Mouse (Mus musculus) right cerebral cortex, postnatal 25 days (tissue): ENCODE measurements at regions not wholly inside any gene's neighbourhood (a gene's known extent, or its start where the extent isn't known, plus 50 kb on each side); places are given as distances from the start of the nearest gene placed in this dataset.

Experiments
- DNase-seq: peaks from one replicate; pipeline ENCODE4 v3.0.0; 2022

DNA sequence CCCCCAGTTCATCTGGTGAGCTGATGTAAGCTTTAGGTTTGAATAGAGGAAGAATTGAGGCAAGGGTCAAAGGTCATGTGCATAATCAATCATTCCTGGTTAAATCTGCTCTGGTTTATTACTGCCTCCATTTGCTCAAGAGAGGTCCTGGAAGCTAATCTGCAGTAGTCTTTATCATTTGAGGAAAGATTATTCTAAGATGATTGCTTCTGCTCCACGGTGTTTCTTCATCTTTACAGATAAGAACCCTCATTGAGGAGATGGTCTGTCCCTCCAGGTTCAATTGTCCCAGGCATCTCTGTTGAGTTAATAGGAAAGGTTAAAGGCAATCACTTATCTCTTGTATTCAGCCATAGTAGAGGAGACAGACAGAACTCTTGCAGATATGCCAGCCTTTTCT lies 3557.5 kb upstream of the Gm6569 start:
- DNase-seq, result no peak

DNA sequence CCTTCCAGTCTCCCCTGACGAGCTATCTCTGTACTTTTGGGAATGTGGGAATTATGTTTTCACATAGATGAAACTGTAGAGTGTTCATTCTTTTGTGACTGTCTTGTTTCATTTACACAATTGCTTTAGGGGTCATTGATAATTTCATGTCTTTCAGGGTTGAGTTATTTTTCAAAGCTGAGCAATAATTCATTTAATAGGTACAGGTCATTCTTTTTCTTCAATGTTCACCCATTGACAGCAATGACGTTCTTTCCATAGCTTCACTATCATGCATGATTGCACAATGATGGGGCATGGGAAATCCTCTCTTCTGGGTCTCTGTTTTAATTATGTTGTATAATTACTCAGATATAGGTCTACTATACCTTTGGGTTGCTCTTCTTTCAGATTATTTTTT lies 3512.6 kb upstream of the Gm6569 start:
- no peak for DNase-seq

DNA sequence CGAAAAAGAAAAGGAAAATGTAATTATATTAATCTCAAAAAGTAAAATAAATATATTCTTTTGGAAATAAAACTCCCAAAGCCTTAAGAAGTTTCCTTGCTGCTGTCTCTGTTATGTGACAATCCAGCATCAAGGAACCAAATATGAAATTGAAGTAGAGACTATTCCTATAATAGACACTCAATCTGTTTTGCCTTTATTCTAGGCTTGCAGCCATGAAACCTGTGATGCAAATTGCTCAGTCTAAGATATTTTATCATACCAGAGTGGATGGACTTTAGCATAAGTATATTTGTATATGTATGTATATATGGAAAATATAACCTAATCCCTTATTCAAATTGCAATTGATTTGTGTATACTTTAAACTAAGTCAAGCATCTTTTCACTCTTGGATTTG lies 3495.1 kb upstream of the Gm6569 start:
- DNase-seq, result no peak

- no peak for DNase-seq
Observed at GRCm38 (mm10) chr15:70341401-70341800, 3493.0 kb upstream of the Gm6569 start.

DNA sequence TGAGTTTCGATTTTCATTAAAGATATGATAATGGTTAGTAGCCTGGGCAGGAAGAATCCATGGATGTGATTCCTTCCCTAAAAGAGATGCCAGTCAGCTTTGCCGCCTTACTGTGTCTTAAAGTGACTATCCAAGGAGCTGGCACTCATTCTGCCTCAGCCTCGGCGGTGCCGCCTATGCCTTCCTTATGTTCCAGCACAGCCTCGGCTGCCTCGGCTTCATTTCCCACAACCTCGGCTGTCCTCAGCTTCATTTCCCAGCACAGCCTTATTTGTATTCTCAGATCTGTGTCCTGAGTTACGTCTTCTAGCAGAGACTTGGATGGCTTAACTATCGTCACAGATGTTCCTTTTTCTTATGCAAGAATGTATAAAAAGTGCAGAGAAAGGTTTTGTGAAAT lies 3476.4 kb upstream of the Gm6569 start:
- DNase-seq, result peak; percentile 47

DNA sequence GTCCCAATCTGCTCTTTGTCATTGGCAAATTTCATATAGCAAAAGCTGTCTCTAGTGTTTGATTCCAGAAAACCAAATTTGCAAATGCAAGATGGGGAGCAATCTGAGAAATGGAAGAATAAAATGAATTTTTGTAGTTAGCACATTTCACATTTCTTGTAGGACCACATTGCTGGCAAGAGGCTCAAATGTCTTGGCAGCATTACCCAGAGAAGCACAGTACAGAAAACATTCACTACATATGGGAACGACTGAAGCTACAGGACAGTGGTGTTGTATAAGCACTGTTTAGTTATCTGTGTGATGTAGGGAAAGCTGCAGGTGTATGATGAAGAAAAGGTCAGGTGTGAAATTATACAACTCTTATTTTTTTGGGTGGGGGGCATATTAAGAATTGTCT lies 3449.7 kb upstream of the Gm6569 start:
- DNase-seq, result no peak

DNA sequence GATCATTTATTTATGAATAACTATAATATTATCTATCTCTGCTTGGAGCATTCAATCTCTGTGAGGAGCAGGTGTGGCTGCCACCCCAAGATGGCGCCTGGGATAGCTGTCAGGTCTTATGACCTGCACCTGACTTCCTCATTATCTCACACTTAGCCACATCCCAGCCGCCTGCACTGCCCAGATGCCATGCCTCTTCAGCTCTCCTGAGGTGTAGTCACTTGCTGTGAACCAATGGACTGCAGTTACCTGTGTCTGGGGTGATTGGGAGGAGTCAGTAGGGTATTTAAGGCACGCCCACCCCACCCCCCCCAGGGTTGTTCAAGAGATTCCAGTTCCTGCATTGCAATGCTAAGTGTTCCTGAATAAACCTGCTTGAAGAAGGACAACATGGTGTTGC lies 3418.1 kb upstream of the Gm6569 start:
- no peak for DNase-seq

DNA sequence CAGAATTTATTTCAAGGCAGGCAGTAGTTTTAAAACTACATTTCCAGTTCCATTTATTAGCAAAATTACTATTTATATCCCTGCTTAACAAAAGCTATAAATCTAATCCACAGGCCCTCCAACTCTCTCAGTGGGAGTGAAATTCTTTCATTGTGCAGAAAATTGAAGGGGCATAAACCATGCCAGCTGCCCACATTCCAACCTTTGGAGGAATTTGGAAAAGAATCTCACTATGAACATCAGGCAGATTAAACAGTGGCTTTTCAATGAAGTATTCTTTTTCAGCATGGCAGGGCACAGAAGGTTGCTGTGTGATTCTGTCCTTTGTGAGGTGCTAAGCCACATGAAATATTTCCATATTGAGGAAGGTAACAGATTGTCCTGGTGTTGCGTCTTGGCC lies 3408.8 kb upstream of the Gm6569 start:
- no peak for DNase-seq
